Mouse (Mus musculus) intestine, embryonic 16.5 days (tissue): ENCODE measurements around the gene Wdr49. TPM values are rescaled to one million over a fixed set of nuclear protein-coding genes. Genes with fewer than 3 reads are reported as not detected.
A peak's percentile ranks its signal among the peaks of the same experiment; 100 is the strongest.

Experiments used
- ATAC-seq: fragments of 200-750 bp; cut with Nextera tagmentation; 2 replicates; pipeline ENCODE4 v1.8.0; 2017; ENCODE audit warnings: moderate TSS enrichment, moderate library complexity
- H3K27ac ChIP-seq: fragments of 300-500 bp; sonication (generic); 2 replicates; pipeline ENCODE4 v1.5.1; 2014; ENCODE audit warnings: mild to moderate bottlenecking, low read length
- H3K27me3 ChIP-seq: fragments of 300-500 bp; sonication (generic); replicated peaks from 2 replicates; pipeline ENCODE4 v1.6.1; 2014; ENCODE audit warnings: low read length, control low read depth, mixed read lengths; ENCODE audit not compliant: control insufficient read depth, insufficient read depth
- H3K36me3 ChIP-seq: fragments of 300-500 bp; sonication (generic); 2 replicates; pipeline ENCODE4 v1.6.1; 2014; ENCODE audit warnings: low read length, control low read depth; ENCODE audit not compliant: control insufficient read depth, insufficient read depth
- H3K4me1 ChIP-seq: fragments of 300-500 bp; sonication (generic); 2 replicates; pipeline ENCODE4 v1.6.1; 2014; ENCODE audit warnings: low read length, control low read depth, mixed read lengths; ENCODE audit not compliant: control insufficient read depth, insufficient read depth
- H3K4me2 ChIP-seq: fragments of 300-500 bp; sonication (generic); 2 replicates; pipeline ENCODE4 v1.6.1; 2014; ENCODE audit warnings: low read depth, low read length, control low read depth
- H3K4me3 ChIP-seq: fragments of 300-500 bp; sonication (generic); 2 replicates; pipeline ENCODE4 v1.5.1; 2014; ENCODE audit warnings: mild to moderate bottlenecking, low read length
- H3K9ac ChIP-seq: fragments of 300-500 bp; sonication (generic); 2 replicates; pipeline ENCODE4 v1.6.1; 2014; ENCODE audit warnings: low read depth, low read length
- H3K9me3 ChIP-seq: fragments of 300-500 bp; sonication (generic); 2 replicates; pipeline ENCODE4 v1.6.1; 2016; ENCODE audit warnings: low read length, control low read depth; ENCODE audit not compliant: control insufficient read depth
- WGBS: fragments of 180-500 bp; shearing (Covaris S2); extraction: QIAGEN DNeasy Blood & Tissue Kit; methylation state at CpG from one replicate; pipeline ENCODE4 v1.1.7; 2014; 5-methylcytosine and 5-hydroxymethylcytosine counted together
- polyA plus RNA-seq: library from polyadenylated mRNA; unstranded; fragments of >200 nt; fragmentation: Nextera tagmentation; extraction: Ambion mirVana; gene quantifications from 2 replicates; pipeline ENCODE4 v1.2.1, GENCODE M21; 2015

Wdr49 gene
- polyA plus RNA-seq, result not detected in 2 replicates

GRCm38 (mm10) chr3:75482056-75482455, at the start of gene Wdr49:
Gene Wdr49 (minus strand): TSS chr3:75482156.
- Histone ChIP-seq H3K4me1 (no peaks in the 10 kb centered on the region), H3K4me3 (no peak within 1 kb of the TSS), H3K36me3 (no peaks in the 10 kb centered on the region), H3K27me3 (no peaks in the 10 kb centered on the region), H3K9ac (no peak within 1 kb of the TSS), H3K27ac (no peak within 1 kb of the TSS), H3K9me3 (no peaks in the 10 kb centered on the region), H3K4me2 (no peak within 1 kb of the TSS)
- 54% methylated on average over 2 of the region's 2 CpGs for WGBS
- ATAC-seq, result no peak

- 0 out of 2 replicates have a peak, but pooled peaks cover 5% of the 10 kb centered on the region for H3K36me3 ChIP-seq
- no peak overlapping the region for H3K4me3 ChIP-seq
- no peak overlapping the region for H3K27ac ChIP-seq
- H3K9me3 ChIP-seq, result no peaks in the 10 kb centered on the region
- no peak for ATAC-seq
- WGBS, result 85% methylated on average over 3 of the region's 3 CpGs
- H3K9ac ChIP-seq, result no peak overlapping the region
- no peaks in the 10 kb centered on the region; the same call in none of the 2 replicates for H3K4me1 ChIP-seq
- no peaks in the 10 kb centered on the region for H3K27me3 ChIP-seq
- H3K4me2 ChIP-seq, result no peak overlapping the region
These were observed 49.1 kb upstream of the Wdr49 start for GRCm38 (mm10) chr3:75531074-75531473.

DNA sequence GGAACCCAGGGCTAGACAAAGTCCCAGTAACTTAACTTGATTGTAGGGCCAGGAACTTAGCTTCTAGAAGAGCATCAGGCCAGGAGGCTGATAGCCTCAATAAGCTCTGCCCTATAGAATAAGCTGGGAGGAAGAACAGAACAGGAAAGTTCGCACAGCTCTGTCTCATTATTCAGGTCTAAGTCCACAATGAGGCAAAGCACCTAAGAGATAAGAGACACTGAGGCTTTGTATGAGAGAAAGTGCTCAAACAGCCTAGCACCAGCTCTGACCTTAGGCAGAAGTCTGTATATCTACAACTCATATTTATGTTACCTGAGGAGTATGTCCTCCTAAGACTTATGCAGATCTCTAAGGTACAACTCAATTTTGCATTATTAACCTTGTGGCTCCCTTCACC, 40.6 kb upstream of the Wdr49 start:
- Histone ChIP-seq H3K36me3 (peaks cover 11% of the 10 kb centered on the region; the same call in 1 of the 2 replicates), H3K9me3 (no peaks in the 10 kb centered on the region), H3K4me3 (no peak overlapping the region), H3K9ac (no peak overlapping the region), H3K4me1 (no peaks in the 10 kb centered on the region), H3K27me3 (no peaks in the 10 kb centered on the region), H3K27ac (no peak overlapping the region), H3K4me2 (no peak overlapping the region)
- peak; percentile 96 for ATAC-seq
- 60% methylated on average over 1 of the region's 1 CpGs for WGBS

- no peaks in the 10 kb centered on the region for H3K27me3 ChIP-seq
- H3K4me1 ChIP-seq, result no peaks in the 10 kb centered on the region
- no peak for ATAC-seq
- no peak overlapping the region for H3K9ac ChIP-seq
- H3K36me3 ChIP-seq, result peaks cover 7% of the 10 kb centered on the region; the same call in 1 of the 2 replicates
- 73% methylated on average over 2 of the region's 2 CpGs for WGBS
- no peak overlapping the region for H3K4me3 ChIP-seq
- H3K27ac ChIP-seq, result no peak overlapping the region
- H3K9me3 ChIP-seq, result no peaks in the 10 kb centered on the region
- H3K4me2 ChIP-seq, result no peak overlapping the region
These were observed 39.4 kb upstream of the Wdr49 start for GRCm38 (mm10) chr3:75521314-75521713.

DNA sequence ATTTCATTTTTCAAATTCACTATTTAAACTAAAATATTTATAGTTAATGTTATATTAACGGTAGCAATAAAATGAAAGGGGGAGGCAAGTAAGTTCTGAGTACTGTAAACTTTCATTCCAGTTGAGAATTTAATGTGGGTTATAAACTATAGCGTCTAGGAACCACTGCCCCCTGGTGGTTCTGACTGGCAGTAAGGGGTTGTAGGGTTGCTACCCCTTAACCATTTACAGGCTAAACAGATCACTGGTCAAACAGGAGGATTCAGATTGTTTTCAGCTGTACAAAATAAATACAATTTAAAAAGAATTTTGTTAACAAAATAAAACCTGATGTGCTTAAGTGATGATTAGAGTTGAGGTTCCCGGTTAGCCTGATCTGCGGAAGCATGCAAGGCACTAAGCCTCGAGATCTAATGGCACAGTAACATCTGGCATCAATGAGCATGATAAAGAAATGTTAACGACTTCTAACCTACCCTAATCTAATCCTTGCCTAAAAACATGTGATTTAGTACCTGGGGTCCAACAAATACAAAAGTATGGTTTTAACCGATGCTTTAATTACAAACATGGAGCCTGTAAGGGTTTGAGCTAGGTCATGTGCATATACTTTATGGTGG, 35.8 kb upstream of the Wdr49 start:
- no peaks in the 10 kb centered on the region for H3K27me3 ChIP-seq
- peaks cover 6% of the 10 kb centered on the region; the same call in 1 of the 2 replicates for H3K36me3 ChIP-seq
- H3K9ac ChIP-seq, result no peak overlapping the region
- no peaks in the 10 kb centered on the region for H3K4me1 ChIP-seq
- 0 out of 2 replicates have a peak, but pooled peaks have one; percentile 44 for ATAC-seq
- no peak overlapping the region for H3K27ac ChIP-seq
- H3K4me2 ChIP-seq, result no peak overlapping the region
- H3K4me3 ChIP-seq, result no peak overlapping the region
- no peaks in the 10 kb centered on the region for H3K9me3 ChIP-seq
- WGBS, result 80% methylated on average over 7 of the region's 7 CpGs

- H3K9ac ChIP-seq, result no peak overlapping the region
- H3K4me1 ChIP-seq, result no peaks in the 10 kb centered on the region
- no peaks in the 10 kb centered on the region for H3K9me3 ChIP-seq
- H3K27me3 ChIP-seq, result no peaks in the 10 kb centered on the region
- no peak for ATAC-seq
- 81% methylated on average over 7 of the region's 7 CpGs for WGBS
- H3K4me3 ChIP-seq, result no peak overlapping the region
- H3K27ac ChIP-seq, result no peak overlapping the region
- H3K36me3 ChIP-seq, result no peaks in the 10 kb centered on the region
- H3K4me2 ChIP-seq, result no peak overlapping the region
These were observed 17.3 kb upstream of the Wdr49 start for GRCm38 (mm10) chr3:75498961-75499960.

GRCm38 (mm10) chr3:75492913-75493312, 11.0 kb upstream of the Wdr49 start:
- H3K4me2 ChIP-seq, result no peak overlapping the region
- H3K4me3 ChIP-seq, result no peak overlapping the region
- H3K9me3 ChIP-seq, result no peaks in the 10 kb centered on the region
- H3K27ac ChIP-seq, result no peak overlapping the region
- peak; percentile 100 for ATAC-seq
- no peak overlapping the region for H3K9ac ChIP-seq
- WGBS, result 55% methylated on average over 3 of the region's 3 CpGs
- H3K4me1 ChIP-seq, result no peaks in the 10 kb centered on the region
- H3K36me3 ChIP-seq, result no peaks in the 10 kb centered on the region
- H3K27me3 ChIP-seq, result no peaks in the 10 kb centered on the region

GRCm38 (mm10) chr3:75475106-75475505, 6.8 kb downstream of the Wdr49 start:
- Histone ChIP-seq H3K9me3 (no peaks in the 10 kb centered on the region), H3K4me2 (no peak overlapping the region), H3K36me3 (no peaks in the 10 kb centered on the region), H3K9ac (no peak overlapping the region), H3K4me3 (no peak overlapping the region), H3K27ac (no peak overlapping the region), H3K4me1 (0 out of 2 replicates have a peak, but pooled peaks cover 2% of the 10 kb centered on the region), H3K27me3 (no peaks in the 10 kb centered on the region)
- peak; percentile 95 for ATAC-seq
- WGBS, result 57% methylated on average over 7 of the region's 7 CpGs

- Histone ChIP-seq H3K27me3 (no peaks in the 10 kb centered on the region), H3K4me3 (no peak overlapping the region), H3K4me1 (0 out of 2 replicates have a peak, but pooled peaks cover 2% of the 10 kb centered on the region), H3K27ac (no peak overlapping the region), H3K9me3 (no peaks in the 10 kb centered on the region), H3K4me2 (no peak overlapping the region), H3K36me3 (no peaks in the 10 kb centered on the region), H3K9ac (no peak overlapping the region)
- peak; percentile 79 for ATAC-seq
- whole genome bisulfite sequencing, result 77% methylated on average over 7 of the region's 7 CpGs
These were observed 7.3 kb downstream of the Wdr49 start for GRCm38 (mm10) chr3:75474657-75475056.
